12 mouse cellular contexts compared by ENCODE assay signal in the genomic region with DNA sequence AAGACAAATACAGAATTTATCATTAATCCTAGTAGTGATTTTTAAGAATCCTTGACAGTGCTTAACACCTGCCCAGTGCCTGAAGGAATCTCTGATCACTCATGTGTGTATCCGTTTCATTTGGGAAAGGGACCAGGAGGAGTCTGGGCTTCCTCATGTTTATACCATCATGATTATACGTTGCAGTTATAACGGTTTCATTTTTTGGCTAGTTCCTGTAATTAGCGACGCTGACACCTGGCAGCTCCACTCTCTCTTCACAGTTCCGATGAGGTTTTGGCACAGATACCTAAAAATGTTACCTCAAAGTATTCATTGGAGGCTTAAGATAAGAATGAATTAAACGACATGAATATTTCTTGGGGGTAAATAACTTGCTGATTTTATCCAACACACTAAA.
"Had no signal": no experiment of that assay in that cellular context is flagged by ENCODE, and none has a peak within 500 bp of the region (broad histone marks: within the 10 kb centered on the region; RNA-seq: fewer than 3 reads in every experiment).

No protein-coding gene starts in this region.

- H3K4me2 ChIP-seq: liver, embryonic 13.5 days; midbrain, embryonic 12.5 days had no signal

- H3K9ac ChIP-seq: liver, embryonic 13.5 days; midbrain, embryonic 12.5 days had no signal

- H3K9me3 ChIP-seq: liver, embryonic 13.5 days; midbrain, embryonic 12.5 days had no signal

- H3K4me3 ChIP-seq: layer of hippocampus, adult 2 months; left cerebral cortex, adult 2 months; liver, embryonic 13.5 days; midbrain, embryonic 12.5 days had no signal

- DNase-seq: kidney, postnatal 14 days; layer of hippocampus, postnatal 36 days; liver, embryonic 13.5 days; lung, adult 2 months; lung, postnatal 14 days; lung, postnatal 4 days; thymus, adult 18-20 months; thymus, postnatal 36 days had no signal

- H3K36me3 ChIP-seq: liver, embryonic 13.5 days; midbrain, embryonic 12.5 days had no signal

- H3K27ac ChIP-seq: layer of hippocampus, adult 2 months; left cerebral cortex, adult 2 months; liver, embryonic 13.5 days; midbrain, embryonic 12.5 days had no signal

- ATAC-seq: midbrain, embryonic 16.5 days had no signal

- H3K27me3 ChIP-seq: liver, embryonic 13.5 days; midbrain, embryonic 12.5 days had no signal

- H3K4me1 ChIP-seq: liver, embryonic 13.5 days; midbrain, embryonic 12.5 days had no signal
